Mouse (Mus musculus) erythroblast, embryonic 14.5 days (primary cell): ENCODE results near the gene Bcl2l14.

ENCODE experiments used
- GATA1 ChIP-seq: IDR thresholded peaks from 2 replicates; pipeline ENCODE4 v1.6.1; 2012; ENCODE audit warnings: low read length, inconsistent platforms, mixed read lengths
- TAL1 ChIP-seq: IDR thresholded peaks from 3 replicates; pipeline ENCODE4 v1.6.1; 2012; ENCODE audit warnings: low read length, inconsistent platforms, mixed read lengths

DNA sequence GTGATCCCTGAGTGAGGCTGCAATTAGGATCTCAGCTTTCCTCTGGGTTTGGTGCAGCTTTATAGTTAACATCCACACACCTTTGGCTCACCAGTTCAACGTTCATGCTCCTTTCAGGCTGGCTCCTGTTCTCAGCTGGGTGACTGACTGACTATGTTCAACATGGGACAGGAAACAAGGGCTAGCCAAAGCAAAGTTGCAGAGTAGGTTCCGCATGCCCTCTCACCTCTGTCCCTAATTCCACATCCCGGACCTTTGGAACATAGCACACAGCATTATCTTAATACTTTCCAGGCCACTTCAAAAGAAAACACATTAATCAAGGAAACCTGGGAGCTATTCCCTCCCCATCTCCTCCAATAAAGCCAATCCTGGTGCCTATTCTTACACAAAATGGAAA is 18.3 kb upstream of the Bcl2l14 start:
- TF ChIP-seq GATA1 (no peak), TAL1 (no peak)
